Mouse (Mus musculus) cortical plate, adult 2 months (tissue): ENCODE results near the gene Mcm8.

ENCODE experiments used
- CTCF ChIP-seq: fragments of 200-500 bp; IDR thresholded peaks from 2 replicates; pipeline ENCODE4 v1.5.1; 2011; ENCODE audit warnings: mild to moderate bottlenecking, control low read depth, low read length; ENCODE audit not compliant: insufficient read depth; ENCODE audit errors: extremely low read depth
- POLR2A ChIP-seq: fragments of 200-500 bp; IDR thresholded peaks from 2 replicates; pipeline ENCODE4 v1.6.1; 2011; ENCODE audit warnings: mild to moderate bottlenecking, low read length, control low read depth; ENCODE audit not compliant: insufficient read depth; ENCODE audit errors: extremely low read depth

DNA sequence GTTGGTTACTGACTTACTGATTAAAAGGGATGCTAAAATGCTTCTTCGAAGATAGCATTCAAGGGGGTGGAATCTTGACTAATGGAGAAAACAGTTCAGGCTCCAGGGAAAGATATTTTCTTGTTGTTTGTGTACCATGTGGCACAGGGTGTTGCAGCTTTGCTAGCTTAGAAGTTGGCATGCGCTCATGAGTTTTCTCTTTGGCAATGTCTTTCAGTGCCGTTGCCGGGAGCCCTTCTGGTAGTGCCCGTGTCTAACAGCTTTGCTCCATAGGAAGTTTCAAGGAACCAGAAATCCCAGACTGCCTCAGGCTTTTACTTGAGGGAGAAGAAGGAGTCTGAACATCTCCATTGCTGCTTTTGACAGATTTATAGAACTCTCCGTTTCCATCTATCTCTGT is 33.2 kb downstream of the Mcm8 start:
- TF ChIP-seq CTCF, result no peak
- no peak for TF ChIP-seq POLR2A
